Mouse (Mus musculus) ES-E14 (cell line): ENCODE results near the gene Spata21.

Experiments used
- HCFC1 ChIP-seq: IDR thresholded peaks from 2 replicates; pipeline ENCODE4 v1.6.1; 2012; ENCODE audit warnings: low read length, inconsistent platforms, borderline replicate concordance; ENCODE audit not compliant: insufficient read depth
- ZNF384 ChIP-seq: IDR thresholded peaks from 2 replicates; pipeline ENCODE4 v1.6.1; 2012; ENCODE audit warnings: low read depth, low read length, inconsistent platforms

DNA sequence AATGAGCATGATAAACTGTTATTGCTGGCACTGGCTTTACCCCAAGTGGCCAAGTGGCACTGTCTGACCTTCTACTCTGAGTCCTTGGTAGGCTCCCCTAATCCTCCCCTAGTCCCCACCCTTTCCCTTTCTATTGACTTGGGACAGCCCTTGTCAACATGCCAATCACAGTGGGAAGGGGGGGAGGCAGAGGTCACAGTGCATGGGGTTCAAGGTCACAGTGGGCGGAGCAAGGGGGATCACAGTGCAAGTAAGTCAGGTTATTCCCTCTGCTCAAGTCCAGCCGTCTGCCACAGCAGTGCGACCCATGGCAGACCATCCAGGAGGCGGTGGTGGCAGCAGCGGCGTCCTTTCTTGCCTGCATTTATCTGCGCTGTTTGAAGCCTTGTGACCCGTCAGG, 27.3 kb downstream of the Spata21 start:
- no peak for TF ChIP-seq HCFC1
- no peak for TF ChIP-seq ZNF384
